Mouse (Mus musculus) hindbrain, embryonic 15.5 days (tissue): ENCODE results near the gene Olfr980. TPM values are rescaled to one million over a fixed set of nuclear protein-coding genes. Genes with fewer than 3 reads are reported as not detected.
"Not testable (repeated sequence)": the region's sequence is repeated elsewhere in the genome, so short reads cannot be mapped to it uniquely, and the experiment has no call there.

ENCODE experiments used
- ATAC-seq: fragments of 200-750 bp; cut with Nextera tagmentation; 2 replicates; pipeline ENCODE4 v1.8.0; 2017; ENCODE audit warnings: low read depth, moderate number of reproducible peaks, moderate TSS enrichment; ENCODE audit not compliant: low FRiP score
- H3K27ac ChIP-seq: fragments of 300-500 bp; sonication (generic); replicated peaks from 2 replicates; pipeline ENCODE4 v1.5.1; 2015; ENCODE audit warnings: mild to moderate bottlenecking, inconsistent platforms
- H3K27me3 ChIP-seq: fragments of 300-500 bp; sonication (generic); 2 replicates; pipeline ENCODE4 v1.6.1; 2015; ENCODE audit warnings: control low read depth, inconsistent platforms
- H3K36me3 ChIP-seq: fragments of 300-500 bp; sonication (generic); 2 replicates; pipeline ENCODE4 v1.6.1; 2015; ENCODE audit warnings: control low read depth, inconsistent platforms
- H3K4me1 ChIP-seq: fragments of 300-500 bp; sonication (generic); replicated peaks from 2 replicates; pipeline ENCODE4 v1.6.1; 2015; ENCODE audit warnings: control low read depth, inconsistent platforms
- H3K4me2 ChIP-seq: fragments of 300-500 bp; sonication (generic); 2 replicates; pipeline ENCODE4 v1.6.1; 2015; ENCODE audit warnings: moderate library complexity, mild to moderate bottlenecking, inconsistent platforms
- H3K4me3 ChIP-seq: fragments of 300-500 bp; sonication (generic); 2 replicates; pipeline ENCODE4 v1.5.1; 2015; ENCODE audit warnings: mild to moderate bottlenecking, inconsistent platforms
- H3K9ac ChIP-seq: fragments of 300-500 bp; sonication (generic); 2 replicates; pipeline ENCODE4 v1.6.1; 2015; ENCODE audit warnings: inconsistent platforms
- H3K9me3 ChIP-seq: fragments of 300-500 bp; sonication (generic); 2 replicates; pipeline ENCODE4 v1.6.1; 2016; ENCODE audit warnings: control low read depth, inconsistent platforms
- WGBS: fragments of 180-500 bp; shearing (Covaris S2); methylation state at CpG from one replicate; pipeline ENCODE4 v1.1.7; 2015; 5-methylcytosine and 5-hydroxymethylcytosine counted together
- polyA plus RNA-seq: library from polyadenylated mRNA; unstranded; fragments of >200 nt; fragmentation: Nextera tagmentation; extraction: Ambion mirVana; gene quantifications from 2 replicates; pipeline ENCODE4 v1.2.1, GENCODE M21; 2015

The Olfr980 gene
- polyA plus RNA-seq = not detected in 2 replicates

DNA sequence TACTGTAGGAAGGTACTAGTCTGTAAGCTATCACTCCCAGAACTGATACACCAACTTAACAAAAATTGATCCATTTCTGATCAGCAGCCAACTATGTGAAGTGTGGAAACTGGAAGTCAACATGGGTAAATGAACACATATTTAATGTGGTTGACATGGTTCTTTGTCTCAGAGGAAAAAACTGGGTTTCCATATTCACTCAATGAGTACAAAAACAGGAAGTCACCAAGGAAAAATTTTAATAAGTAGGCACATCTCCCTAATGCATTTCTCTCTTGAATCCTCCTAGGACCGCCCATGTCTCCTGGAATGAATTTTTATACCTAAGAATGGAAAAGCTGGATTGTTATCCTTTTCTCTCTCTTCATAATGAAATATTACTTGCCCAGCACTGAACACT, at the start of gene Olfr980:
Olfr980 (minus strand) TSS at position 101 of the 400 bp plus-strand sequence.
- H3K36me3 ChIP-seq = no peaks in the 10 kb centered on the region
- no peak within 1 kb of the TSS for H3K27ac ChIP-seq
- H3K4me3 ChIP-seq = no peak within 1 kb of the TSS
- no peak for ATAC-seq
- H3K9ac ChIP-seq = no peak within 1 kb of the TSS
- no peaks in the 10 kb centered on the region for H3K27me3 ChIP-seq
- H3K4me2 ChIP-seq = no peak within 1 kb of the TSS
- 84% methylated on average over 1 of the region's 1 CpGs for WGBS
- no peaks in the 10 kb centered on the region for H3K4me1 ChIP-seq
- H3K9me3 ChIP-seq = no peaks in the 10 kb centered on the region

DNA sequence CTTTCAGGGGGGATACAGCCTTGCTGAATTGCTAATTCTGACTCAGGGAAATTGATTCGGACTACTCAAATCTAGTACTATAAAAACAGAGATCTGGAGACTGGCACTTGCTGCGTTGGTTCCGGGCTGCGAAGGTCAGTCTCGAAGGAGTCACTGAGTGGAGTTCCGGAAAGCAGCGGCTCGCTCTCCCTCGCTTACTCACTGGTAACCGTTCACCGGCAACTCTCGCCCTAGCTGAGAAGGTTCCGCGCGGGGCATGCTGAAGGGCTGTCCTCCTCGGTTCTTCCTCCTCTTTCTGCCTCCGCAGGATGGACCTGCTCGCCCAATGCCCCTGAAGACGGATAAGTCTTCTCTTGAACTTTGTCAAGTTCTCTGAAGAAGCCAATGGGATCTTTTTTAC, 40.8 kb upstream of the Olfr980 start:
- 91% methylated on average over 19 of the region's 19 CpGs for WGBS
- Histone ChIP-seq H3K9me3 (no peaks in the 10 kb centered on the region), H3K4me3 (no peak overlapping the region), H3K9ac (no peak overlapping the region), H3K27me3 (no peaks in the 10 kb centered on the region), H3K36me3 (no peaks in the 10 kb centered on the region), H3K4me2 (no peak overlapping the region), H3K27ac (no peak overlapping the region), H3K4me1 (no peaks in the 10 kb centered on the region)
- no peak for ATAC-seq

DNA sequence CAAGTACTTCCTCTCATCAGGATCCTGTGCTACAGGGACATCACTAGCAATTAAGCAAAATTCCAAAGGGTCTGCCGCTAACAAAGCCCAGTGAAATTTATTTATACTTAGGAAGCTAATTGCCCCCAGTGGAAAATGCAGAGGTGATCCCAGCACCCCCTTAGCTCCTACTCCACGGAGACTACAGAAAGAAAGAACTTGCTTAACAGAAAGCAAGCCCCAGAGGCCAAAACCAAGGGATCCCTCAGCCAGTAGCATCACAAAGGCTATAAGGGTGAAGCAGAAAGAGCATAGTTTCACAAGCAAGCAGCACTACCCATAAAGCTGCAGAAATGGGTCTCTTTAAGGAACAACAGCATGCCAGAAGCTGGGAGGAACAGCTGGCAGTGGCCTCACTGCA, 11.8 kb upstream of the Olfr980 start, which contains the start of gene Olfr981:
Olfr981 (plus strand) TSS at position 301 of the 400 bp plus-strand sequence.
- no peaks in the 10 kb centered on the region for H3K4me1 ChIP-seq
- H3K4me3 ChIP-seq = no peak within 1 kb of the TSS
- WGBS = 72% methylated on average over 2 of the region's 2 CpGs
- H3K4me2 ChIP-seq = no peak within 1 kb of the TSS
- no peaks in the 10 kb centered on the region for H3K36me3 ChIP-seq
- no peak within 1 kb of the TSS for H3K27ac ChIP-seq
- no peak within 1 kb of the TSS for H3K9ac ChIP-seq
- ATAC-seq = no peak
- H3K9me3 ChIP-seq = no peaks in the 10 kb centered on the region
- H3K27me3 ChIP-seq = no peaks in the 10 kb centered on the region

DNA sequence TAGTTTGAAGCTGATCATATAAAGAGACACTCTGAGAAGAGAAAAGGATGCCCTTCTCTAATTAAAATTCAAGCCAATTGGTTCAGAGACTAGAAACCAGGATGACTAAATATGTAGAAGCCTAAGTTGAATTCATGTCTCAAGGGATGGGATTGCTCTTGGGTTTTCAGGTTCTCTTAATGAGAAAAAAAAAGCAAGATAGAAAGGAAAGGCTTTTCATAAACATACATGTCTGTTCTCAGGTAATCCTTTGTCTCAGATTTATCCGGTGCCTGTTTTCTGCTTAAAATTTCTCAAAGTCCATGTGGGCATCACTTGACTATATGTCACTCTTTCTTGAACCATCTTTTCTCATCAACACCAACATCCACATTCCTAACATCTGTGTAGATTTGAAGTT, 6.0 kb downstream of the Olfr980 start, which contains the start of gene Olfr979:
Olfr979 (minus strand) TSS at position 101 of the 400 bp plus-strand sequence.
- Histone ChIP-seq H3K9me3 (no peaks in the 10 kb centered on the region), H3K4me2 (no peak within 1 kb of the TSS), H3K27me3 (no peaks in the 10 kb centered on the region), H3K36me3 (no peaks in the 10 kb centered on the region), H3K27ac (no peak within 1 kb of the TSS), H3K4me1 (no peaks in the 10 kb centered on the region), H3K9ac (no peak within 1 kb of the TSS), H3K4me3 (no peak within 1 kb of the TSS)
- ATAC-seq = no peak
- 96% methylated on average over 1 of the region's 1 CpGs for WGBS

DNA sequence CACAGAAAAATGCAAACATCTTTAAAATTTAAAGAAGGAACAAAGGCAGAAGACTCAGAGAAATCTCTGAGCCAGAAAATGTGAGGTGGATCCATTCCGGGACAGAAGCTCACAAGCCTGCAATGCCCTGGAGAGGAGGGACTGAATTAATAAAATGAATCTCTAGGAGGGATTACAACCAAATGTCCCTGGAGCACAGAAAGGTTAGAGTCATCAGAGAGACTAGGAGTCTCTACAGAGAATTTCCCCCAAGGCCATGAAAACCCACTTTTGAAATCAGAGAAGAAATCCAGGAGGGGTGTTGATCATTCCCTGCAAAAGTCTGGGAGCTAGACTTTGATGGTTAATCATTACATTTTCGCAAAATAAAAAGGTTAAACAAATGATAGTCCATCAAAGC, 17.6 kb downstream of the Olfr980 start, which contains the start of gene Olfr978:
Olfr978 (plus strand) TSS at position 301 of the 400 bp plus-strand sequence.
- H3K27ac ChIP-seq = no peak within 1 kb of the TSS
- no peak within 1 kb of the TSS for H3K4me3 ChIP-seq
- no peaks in the 10 kb centered on the region for H3K4me1 ChIP-seq
- H3K27me3 ChIP-seq = no peaks in the 10 kb centered on the region
- no peak within 1 kb of the TSS for H3K4me2 ChIP-seq
- 87% methylated on average over 2 of the region's 2 CpGs for WGBS
- no peak for ATAC-seq
- H3K36me3 ChIP-seq = no peaks in the 10 kb centered on the region
- H3K9me3 ChIP-seq = no peaks in the 10 kb centered on the region
- no peak within 1 kb of the TSS for H3K9ac ChIP-seq

DNA sequence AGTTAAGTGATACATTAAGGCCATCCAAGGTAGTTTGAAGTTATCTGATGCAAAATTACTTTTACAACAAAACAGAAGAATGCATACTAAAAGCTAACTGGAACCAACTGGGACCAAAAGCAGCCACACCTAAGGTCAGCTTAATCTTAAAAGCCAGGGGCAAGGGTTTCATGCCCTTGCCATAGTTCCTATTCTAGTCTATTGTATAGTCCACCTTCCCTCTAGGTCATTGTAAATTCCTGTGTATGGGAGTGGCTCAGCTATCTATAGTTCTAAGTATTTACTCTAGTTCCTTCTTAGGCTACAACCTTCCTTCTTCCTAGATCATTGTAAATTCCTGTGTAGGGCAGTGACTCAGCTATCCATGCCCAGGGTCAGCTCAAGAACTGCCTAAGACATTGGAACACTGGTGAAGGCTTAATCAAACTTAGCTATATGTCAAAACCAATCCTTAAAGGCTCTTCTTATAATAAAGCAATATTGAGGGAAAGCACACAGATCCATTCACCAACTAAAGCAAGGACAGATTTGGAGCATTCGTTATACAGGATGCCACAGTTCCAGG, 32.7 kb downstream of the Olfr980 start:
- H3K36me3 ChIP-seq, ATAC-seq, H3K4me1 ChIP-seq, H3K27me3 ChIP-seq, H3K27ac ChIP-seq, H3K9ac ChIP-seq, H3K4me2 ChIP-seq, H3K9me3 ChIP-seq, H3K4me3 ChIP-seq: not testable (repeated sequence)
- 93% methylated on average over 1 of the region's 1 CpGs for WGBS

DNA sequence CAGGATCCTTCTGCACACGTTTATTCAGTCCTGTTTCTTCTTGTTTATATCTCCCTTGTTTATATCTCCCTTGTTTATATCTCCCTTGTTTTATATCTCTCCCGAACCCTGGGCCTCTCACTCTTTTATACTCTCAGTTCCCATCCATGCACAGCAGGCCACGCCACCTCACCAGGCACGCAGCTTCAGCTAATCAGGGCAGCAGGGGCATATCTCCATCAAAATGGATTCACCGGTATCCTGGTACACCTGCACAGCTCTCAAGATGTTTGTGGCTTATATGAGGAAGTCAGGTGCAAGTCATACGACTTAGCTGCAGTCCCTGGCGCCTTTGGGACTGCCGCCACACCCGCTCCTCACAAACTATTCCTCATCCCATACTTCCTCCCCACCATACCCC, 48.3 kb downstream of the Olfr980 start, which contains the start of gene Olfr976:
Olfr976 (minus strand) TSS at position 101 of the 400 bp plus-strand sequence.
- not testable (repeated sequence) for H3K36me3 ChIP-seq, H3K4me1 ChIP-seq, H3K27ac ChIP-seq, ATAC-seq, H3K9me3 ChIP-seq, H3K27me3 ChIP-seq, H3K4me2 ChIP-seq, H3K9ac ChIP-seq, H3K4me3 ChIP-seq
- WGBS = 90% methylated on average over 8 of the region's 9 CpGs

Other genes starting within 250 kb of the Olfr980 start
- gene Olfr968, start 226.3 kb downstream of the Olfr980 start, polyA plus RNA-seq = not detected in 2 replicates
- gene Olfr969, start 218.6 kb downstream of the Olfr980 start, polyA plus RNA-seq = not detected in 2 replicates
- not detected in 2 replicates for gene Olfr970, start 200.7 kb downstream of the Olfr980 start, polyA plus RNA-seq
- not detected in 2 replicates for gene Olfr971, start 172.7 kb downstream of the Olfr980 start, polyA plus RNA-seq
- gene Olfr972, start 143.2 kb downstream of the Olfr980 start, polyA plus RNA-seq = not detected in 2 replicates
- not detected in 2 replicates for gene Olfr229, start 102.2 kb downstream of the Olfr980 start, polyA plus RNA-seq
- gene Olfr974, start 72.1 kb downstream of the Olfr980 start, polyA plus RNA-seq = not detected in 2 replicates
- gene Olfr975, start 57.5 kb downstream of the Olfr980 start, polyA plus RNA-seq = 0.05 TPM in 1 of 2 replicates, not detected in the other
- gene Olfr976, start 48.4 kb downstream of the Olfr980 start, polyA plus RNA-seq = not detected in 2 replicates
- not detected in 2 replicates for gene Olfr978, start 17.5 kb downstream of the Olfr980 start, polyA plus RNA-seq
- not detected in 2 replicates for gene Olfr979, start 6.1 kb downstream of the Olfr980 start, polyA plus RNA-seq
- not detected in 2 replicates for gene Olfr981, start 11.9 kb upstream of the Olfr980 start, polyA plus RNA-seq
- not detected in 2 replicates for gene Olfr982, start 64.2 kb upstream of the Olfr980 start, polyA plus RNA-seq
- gene Olfr983, start 84.0 kb upstream of the Olfr980 start, polyA plus RNA-seq = not detected in 2 replicates
- gene Olfr984, start 104.6 kb upstream of the Olfr980 start, polyA plus RNA-seq = not detected in 2 replicates
- not detected in 2 replicates for gene Olfr985, start 120.6 kb upstream of the Olfr980 start, polyA plus RNA-seq
- gene Tmem225, start 138.5 kb upstream of the Olfr980 start, polyA plus RNA-seq = not detected in 2 replicates
- not detected in 2 replicates for gene Olfr986, start 171.3 kb upstream of the Olfr980 start, polyA plus RNA-seq
- 10.3 and 10.9 TPM in 2 replicates for gene Zfp202, start 182.7 kb upstream of the Olfr980 start, polyA plus RNA-seq